17 mouse cellular contexts compared by ENCODE assay signal in the genomic region with DNA sequence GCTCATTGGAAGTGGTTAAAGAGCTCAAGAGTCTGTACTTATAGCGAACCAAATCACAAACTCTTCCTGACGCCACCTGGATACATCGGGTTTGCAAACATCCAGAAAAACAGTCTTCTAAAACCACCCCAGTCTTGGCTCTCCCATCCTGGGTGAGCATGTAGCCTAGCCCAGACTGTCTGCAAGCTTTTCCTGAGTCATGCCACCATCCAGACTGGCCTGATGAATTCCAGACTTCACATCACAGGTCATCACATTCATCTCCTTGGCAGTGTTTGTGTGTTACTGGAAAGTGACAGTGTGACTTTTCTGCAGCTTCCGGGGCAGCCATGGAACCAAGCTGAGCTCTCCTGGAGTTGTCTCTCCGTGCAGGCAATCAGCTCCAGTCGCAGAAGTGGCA.
"Had no signal": no experiment of that assay in that cellular context is flagged by ENCODE, and none has a peak within 500 bp of the region (broad histone marks: within the 10 kb centered on the region; RNA-seq: fewer than 3 reads in every experiment).

No protein-coding gene starts in this region.

- H3K4me1 ChIP-seq: kidney, embryonic 15.5 days; liver, embryonic 15.5 days; megakaryocyte, embryonic 14.5 days; stomach, embryonic 15.5 days had no signal

- H3K27me3 ChIP-seq: kidney, embryonic 15.5 days; limb, embryonic 13.5 days; liver, embryonic 12.5 days; liver, embryonic 15.5 days; lung, embryonic 15.5 days; midbrain, embryonic 13.5 days; stomach, embryonic 15.5 days had no signal

- H3K4me2 ChIP-seq: kidney, embryonic 15.5 days; limb, embryonic 13.5 days; liver, embryonic 12.5 days; liver, embryonic 15.5 days; lung, embryonic 15.5 days; midbrain, embryonic 13.5 days; neural tube, embryonic 13.5 days; stomach, embryonic 15.5 days had no signal

- DNase-seq: left cerebral cortex, postnatal 4 days; liver; right cerebral cortex, postnatal 25 days; spleen, adult 18-20 months; thymus, postnatal 25 days had no signal

- H3K27ac ChIP-seq: kidney, embryonic 15.5 days; limb, embryonic 13.5 days; liver, embryonic 12.5 days; liver, embryonic 15.5 days; lung, embryonic 15.5 days; midbrain, embryonic 13.5 days; neural tube, embryonic 13.5 days; stomach, embryonic 15.5 days had no signal

- H3K9me3 ChIP-seq: kidney, embryonic 15.5 days; liver, embryonic 12.5 days; liver, embryonic 15.5 days; lung, embryonic 15.5 days; stomach, embryonic 15.5 days had no signal

- ATAC-seq: liver, embryonic 12.5 days; midbrain, embryonic 13.5 days; midbrain, embryonic 16.5 days had no signal

- H3K36me3 ChIP-seq: kidney, embryonic 15.5 days; limb, embryonic 13.5 days; liver, embryonic 12.5 days; liver, embryonic 15.5 days; lung, embryonic 15.5 days; midbrain, embryonic 10.5 days; midbrain, embryonic 13.5 days; neural tube, embryonic 13.5 days; stomach, embryonic 15.5 days had no signal

- H3K4me3 ChIP-seq: kidney, embryonic 15.5 days; limb, embryonic 13.5 days; liver, embryonic 12.5 days; liver, embryonic 15.5 days; lung, embryonic 15.5 days; megakaryocyte, embryonic 14.5 days; midbrain, embryonic 10.5 days; midbrain, embryonic 13.5 days; myocyte; neural tube, embryonic 13.5 days; stomach, embryonic 15.5 days had no signal

- H3K9ac ChIP-seq: kidney, embryonic 15.5 days; limb, embryonic 13.5 days; liver, embryonic 12.5 days; liver, embryonic 15.5 days; lung, embryonic 15.5 days; midbrain, embryonic 13.5 days; neural tube, embryonic 13.5 days; stomach, embryonic 15.5 days had no signal
